Mouse (Mus musculus) bone marrow, adult 2 months (tissue): ENCODE measurements at regions not wholly inside any gene's neighbourhood (a gene's known extent, or its start where the extent isn't known, plus 50 kb on each side); places are given as distances from the start of the nearest gene placed in this dataset.

Experiments used
- CTCF ChIP-seq: fragments of 200-500 bp; IDR thresholded peaks from 2 replicates; pipeline ENCODE4 v1.5.1; 2011; ENCODE audit warnings: low read length, control low read depth; ENCODE audit not compliant: control insufficient read depth, insufficient read depth
- POLR2A ChIP-seq: fragments of 200-500 bp; IDR thresholded peaks from 2 replicates; pipeline ENCODE4 v1.6.1; 2011; ENCODE audit warnings: low read depth, mild to moderate bottlenecking, control low read depth, low read length, borderline replicate concordance; ENCODE audit not compliant: control insufficient read depth

DNA sequence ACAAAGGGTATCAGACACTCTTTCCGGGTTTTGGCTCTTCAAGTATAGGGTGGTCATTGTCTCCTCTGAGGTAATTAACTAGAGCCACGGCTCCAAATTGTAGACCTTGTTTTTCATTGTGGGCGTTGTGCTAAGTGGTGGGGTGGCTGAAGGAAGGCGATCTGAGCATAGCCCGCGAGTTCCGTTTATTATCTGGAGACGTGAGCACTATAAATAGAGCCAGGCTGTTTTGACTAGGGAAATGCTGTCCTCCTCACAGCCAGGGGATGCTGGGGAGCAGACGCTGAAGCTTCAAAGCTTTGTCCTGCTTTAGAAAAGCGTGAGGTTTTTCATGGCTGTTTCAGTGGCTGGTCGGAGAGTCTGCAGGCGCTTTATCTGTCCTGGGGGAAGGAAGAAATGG lies 75.9 kb upstream of the Pmfbp1 start:
- no peak for TF ChIP-seq CTCF
- no peak for TF ChIP-seq POLR2A
